8 mouse cellular contexts compared by ENCODE assay signal in the genomic region with DNA sequence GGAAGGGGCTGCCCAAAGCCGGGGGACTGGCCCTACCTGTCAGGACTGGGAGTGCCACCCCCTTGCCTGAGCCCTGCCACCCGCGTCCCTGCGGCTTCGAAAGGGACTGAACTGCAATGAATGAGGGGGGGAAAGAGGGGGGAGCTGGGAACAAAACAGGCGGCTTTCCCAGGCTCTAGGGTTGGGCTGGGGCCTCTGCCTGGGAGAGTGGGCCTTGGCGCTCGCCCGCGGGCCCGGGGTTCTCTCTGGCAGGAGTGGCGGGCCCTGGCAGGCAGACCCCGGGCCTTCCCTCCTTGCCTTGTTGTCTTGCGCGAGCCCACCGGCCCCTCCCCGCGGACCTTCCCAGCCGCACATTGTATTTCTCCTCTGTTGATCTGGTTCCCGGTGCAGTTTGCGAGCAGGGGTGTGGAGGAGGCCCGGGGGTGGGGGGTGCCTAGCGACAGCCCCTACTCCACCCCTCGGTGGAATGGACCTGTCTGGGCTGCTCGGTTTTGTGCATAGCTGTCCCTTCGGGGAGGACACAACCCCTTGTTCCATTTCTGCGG. TPM values are rescaled to one million over a fixed set of nuclear protein-coding genes. Genes with fewer than 3 reads are reported as not detected.
DNase-seq lines count a peak whose midpoint lies in the region; ATAC-seq lines count a peak whose summit lies in the region.

No protein-coding gene starts in this region.

- no peaks in the 10 kb centered on the region; the same call in 1 of the 2 replicates for H3K27me3 ChIP-seq in hindbrain, embryonic 13.5 days
- no peaks in the 10 kb centered on the region for H3K27me3 ChIP-seq in midbrain, embryonic 16.5 days (ENCODE audit: control insufficient read depth, insufficient read depth, low read depth, low read length)

- H3K27ac ChIP-seq in hindbrain, embryonic 13.5 days = peak overlapping the region; percentile 100
- peak overlapping the region; percentile 100 for H3K27ac ChIP-seq in midbrain, embryonic 16.5 days (ENCODE audit: low read length)

- H3K9ac ChIP-seq in hindbrain, embryonic 13.5 days = peak overlapping the region; percentile 98
- H3K9ac ChIP-seq in midbrain, embryonic 16.5 days (ENCODE audit: low read depth, low read length) = peak overlapping the region; percentile 95

- 1% methylated on average over 27 of the region's 27 CpGs for WGBS in hindbrain, embryonic 13.5 days
- WGBS in midbrain, embryonic 16.5 days = under 1% methylated on average over 23 of the region's 27 CpGs

- peak; percentile 83 for ATAC-seq in hindbrain, embryonic 13.5 days (ENCODE audit: low FRiP score)
- peak; percentile 67 for ATAC-seq in midbrain, embryonic 16.5 days

- no peaks in the 10 kb centered on the region for H3K9me3 ChIP-seq in hindbrain, embryonic 13.5 days
- no peaks in the 10 kb centered on the region for H3K9me3 ChIP-seq in midbrain, embryonic 16.5 days (replicated peaks; ENCODE audit: control insufficient read depth, low read length, poor library complexity, severe bottlenecking)

- H3K4me1 ChIP-seq in hindbrain, embryonic 13.5 days (replicated peaks) = peaks cover 75% of the 10 kb centered on the region
- peaks cover 43% of the 10 kb centered on the region for H3K4me1 ChIP-seq in midbrain, embryonic 16.5 days (ENCODE audit: control insufficient read depth, insufficient read depth, low read length)

- H3K36me3 ChIP-seq in hindbrain, embryonic 13.5 days = no peaks in the 10 kb centered on the region
- no peaks in the 10 kb centered on the region for H3K36me3 ChIP-seq in midbrain, embryonic 16.5 days (ENCODE audit: control insufficient read depth, insufficient read depth, low read length)

- H3K4me2 ChIP-seq in hindbrain, embryonic 13.5 days = peak overlapping the region; percentile 91
- peak overlapping the region; percentile 97 for H3K4me2 ChIP-seq in midbrain, embryonic 16.5 days (ENCODE audit: low read length)

- H3K4me3 ChIP-seq in hindbrain, embryonic 13.5 days = peak overlapping the region; percentile 96
- H3K4me3 ChIP-seq in midbrain, embryonic 16.5 days (ENCODE audit: low read depth, low read length) = peak overlapping the region; percentile 86

- intact Hi-C loops in left cerebral cortex, postnatal 4 days (cut with DNase I) = no loop called here
- intact Hi-C loops in left cerebral cortex, postnatal 25 days (cut with DNase I) = loop anchor here (2.0 kb wide), 1 partner anchor 44 kb away; no protein-coding TSS in a partner anchor

- DNase-seq in left cerebral cortex, postnatal 4 days = peak; percentile 81
- DNase-seq in left cerebral cortex, adult 8-10 months (ENCODE audit: low spot score in 2 of 2) = no peak
- peak; percentile 86 for DNase-seq in embryo, embryonic 11 days
- no peak for DNase-seq in spleen, postnatal 4 days (ENCODE audit: low spot score in 2 of 2)
- DNase-seq in left cerebral cortex, postnatal 25 days (ENCODE audit: low spot score in 2 of 2) = no peak
- no peak for DNase-seq in adrenal gland, adult 8-10 months

RNA-seq across cellular contexts. Expression of gene Ephb2, which starts 0.7 kb away (rescaled TPM):
- total RNA-seq in left cerebral cortex, postnatal 4 days (2021) = 10 to 100 TPM; 73.6 to 75.3 TPM
- 10 to 100 TPM; 13.2 to 15.0 (median 14.0) TPM for total RNA-seq in left cerebral cortex, adult 8-10 months (2022)
- 14.9 and 16.5 TPM in 2 replicates for polyA plus RNA-seq in hindbrain, embryonic 13.5 days (2015; fragmentation: Nextera tagmentation; extraction: Ambion mirVana)
- polyA plus RNA-seq in midbrain, embryonic 16.5 days (2015; fragmentation: Nextera tagmentation; extraction: Ambion mirVana) = 13.1 and 17.5 TPM in 2 replicates
- total RNA-seq in left cerebral cortex, postnatal 25 days (2021) = 10 to 100 TPM; 15.2 to 21.4 TPM
- total RNA-seq in adrenal gland, adult 8-10 months (2022) = 10 to 100 TPM; 20.6 to 36.8 (median 29.4) TPM

RNA-seq across cellular contexts. Expression of gene C1qb, which starts 49.5 kb away (rescaled TPM):
- 10 to 100 TPM; 15.3 to 17.2 TPM for total RNA-seq in left cerebral cortex, postnatal 4 days (2021)
- 100 to 1,000 TPM in 2 of 4 experiments, 10 to 100 TPM in 2; 51.2 to 165 (median 86.4) TPM for total RNA-seq in left cerebral cortex, adult 8-10 months (2022)
- polyA plus RNA-seq in hindbrain, embryonic 13.5 days (2015; fragmentation: Nextera tagmentation; extraction: Ambion mirVana) = 37.9 and 48.5 TPM in 2 replicates
- 29.3 and 40.8 TPM in 2 replicates for polyA plus RNA-seq in midbrain, embryonic 16.5 days (2015; fragmentation: Nextera tagmentation; extraction: Ambion mirVana)
- 10 to 100 TPM; 56.6 to 61.3 TPM for total RNA-seq in left cerebral cortex, postnatal 25 days (2021)
- 100 to 1,000 TPM in 2 of 4 experiments, 10 to 100 TPM in 2; 63.2 to 103 (median 86.1) TPM for total RNA-seq in adrenal gland, adult 8-10 months (2022)

RNA-seq across cellular contexts. Expression of gene C1qc, which starts 56.4 kb away (rescaled TPM):
- 10 to 100 TPM; 11.3 to 14.8 TPM for total RNA-seq in left cerebral cortex, postnatal 4 days (2021)
- 100 to 1,000 TPM in 1 of 4 experiments, 10 to 100 TPM in 3; 32.7 to 131 (median 67.3) TPM for total RNA-seq in left cerebral cortex, adult 8-10 months (2022)
- 19.5 and 24.3 TPM in 2 replicates for polyA plus RNA-seq in hindbrain, embryonic 13.5 days (2015; fragmentation: Nextera tagmentation; extraction: Ambion mirVana)
- 13.9 and 20.8 TPM in 2 replicates for polyA plus RNA-seq in midbrain, embryonic 16.5 days (2015; fragmentation: Nextera tagmentation; extraction: Ambion mirVana)
- 10 to 100 TPM; 38.3 to 44.1 TPM for total RNA-seq in left cerebral cortex, postnatal 25 days (2021)
- 10 to 100 TPM; 45.8 to 82.2 (median 63.4) TPM for total RNA-seq in adrenal gland, adult 8-10 months (2022)

Comparison
In these comparisons a context has a peak if more than half of its experiments do, and no peak if none do; other contexts are left out.
1. DNase-seq: peak in left cerebral cortex, postnatal 4 days (single experiment) and embryo, embryonic 11 days (single experiment); none in left cerebral cortex, adult 8-10 months (0 of 2), spleen, postnatal 4 days (0 of 2), left cerebral cortex, postnatal 25 days (0 of 2) and adrenal gland, adult 8-10 months (single experiment).